Mouse (Mus musculus) midbrain, embryonic 16.5 days (tissue): Measurements from ENCODE around the gene Lep. TPM values are rescaled to one million over a fixed set of nuclear protein-coding genes. Genes with fewer than 3 reads are reported as not detected.

Experiments
- ATAC-seq: fragments of 200-750 bp; cut with Nextera tagmentation; 2 replicates; pipeline ENCODE4 v1.8.0; 2017; ENCODE audit warnings: moderate TSS enrichment
- H3K27ac ChIP-seq: fragments of 300-500 bp; sonication (generic); 2 replicates; pipeline ENCODE4 v1.5.1; 2014; ENCODE audit warnings: mild to moderate bottlenecking, low read length, mixed read lengths
- H3K27me3 ChIP-seq: fragments of 300-500 bp; sonication (generic); 2 replicates; pipeline ENCODE4 v1.6.1; 2014; ENCODE audit warnings: low read depth, low read length, mixed read lengths; ENCODE audit not compliant: control insufficient read depth, insufficient read depth
- H3K36me3 ChIP-seq: fragments of 300-500 bp; sonication (generic); 2 replicates; pipeline ENCODE4 v1.6.1; 2014; ENCODE audit warnings: mild to moderate bottlenecking, low read length, moderate library complexity, mixed read lengths; ENCODE audit not compliant: control insufficient read depth, insufficient read depth
- H3K4me1 ChIP-seq: fragments of 300-500 bp; sonication (generic); 2 replicates; pipeline ENCODE4 v1.6.1; 2014; ENCODE audit warnings: mild to moderate bottlenecking, low read length, mixed read lengths; ENCODE audit not compliant: control insufficient read depth, insufficient read depth
- H3K4me2 ChIP-seq: fragments of 300-500 bp; sonication (generic); 2 replicates; pipeline ENCODE4 v1.6.1; 2014; ENCODE audit warnings: mild to moderate bottlenecking, low read length, mixed read lengths
- H3K4me3 ChIP-seq: fragments of 300-500 bp; sonication (generic); 2 replicates; pipeline ENCODE4 v1.5.1; 2014; ENCODE audit warnings: low read depth, mild to moderate bottlenecking, low read length, moderate library complexity, mixed read lengths
- H3K9ac ChIP-seq: fragments of 300-500 bp; sonication (generic); 2 replicates; pipeline ENCODE4 v1.6.1; 2014; ENCODE audit warnings: low read depth, low read length, mixed read lengths
- H3K9me3 ChIP-seq: fragments of 300-500 bp; sonication (generic); replicated peaks from 2 replicates; pipeline ENCODE4 v1.6.1; 2014; ENCODE audit warnings: mild to moderate bottlenecking, low read length, mixed read lengths; ENCODE audit not compliant: control insufficient read depth, poor library complexity, severe bottlenecking
- whole genome bisulfite sequencing: fragments of 180-500 bp; shearing (Covaris S2); extraction: QIAGEN DNeasy Blood & Tissue Kit; methylation state at CpG from one replicate; pipeline ENCODE4 v1.1.7; 2014; 5-methylcytosine and 5-hydroxymethylcytosine counted together
- polyA plus RNA-seq: library from polyadenylated mRNA; unstranded; fragments of >200 nt; fragmentation: Nextera tagmentation; extraction: Ambion mirVana; gene quantifications from 2 replicates; pipeline ENCODE4 v1.2.1, GENCODE M21; 2015

Gene Lep
- not detected in 2 replicates for polyA plus RNA-seq

DNA sequence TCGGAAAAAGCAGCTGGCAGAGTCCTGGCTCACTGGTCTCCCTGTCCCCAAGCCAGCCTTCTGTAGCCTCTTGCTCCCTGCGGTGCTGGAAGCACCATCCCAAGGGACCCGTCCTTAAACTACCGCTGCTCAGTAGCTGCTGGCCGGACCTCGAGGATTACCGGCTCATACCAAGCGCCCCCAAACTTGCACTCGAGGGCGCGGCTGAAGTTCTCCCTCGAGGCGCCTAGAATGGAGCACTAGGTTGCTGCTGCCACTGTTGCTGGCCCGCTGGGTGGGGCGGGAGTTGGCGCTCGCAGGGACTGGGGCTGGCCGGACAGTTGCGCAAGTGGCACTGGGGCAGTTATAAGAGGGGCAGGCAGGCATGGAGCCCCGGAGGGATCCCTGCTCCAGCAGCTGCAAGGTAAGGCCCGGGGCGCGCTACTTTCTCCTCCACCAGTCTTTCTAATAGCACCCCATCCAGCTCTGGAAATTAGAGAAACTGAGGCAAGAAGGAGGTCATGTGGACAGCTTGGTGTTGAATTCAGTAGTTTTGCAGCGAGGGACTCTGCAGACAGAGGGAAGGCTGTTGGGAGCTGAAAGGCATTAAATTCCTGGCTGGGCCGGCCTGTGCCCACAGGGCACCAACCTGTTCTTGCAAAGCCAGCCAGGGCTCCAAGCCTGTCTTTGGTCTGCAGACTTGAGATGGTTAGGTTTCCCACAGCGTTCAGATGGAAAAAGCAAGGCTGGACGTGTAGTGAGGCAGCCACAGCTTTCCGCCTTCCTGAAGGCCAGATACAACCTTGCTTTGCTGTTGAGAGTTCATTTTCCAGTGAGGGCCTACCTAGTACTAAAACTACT lies at the start of gene Lep:
Gene Lep, plus strand, starts transcription at position 375 of the 840 bp plus-strand sequence.
- Histone ChIP-seq H3K9me3 (no peaks in the 10 kb centered on the region), H3K36me3 (no peaks in the 10 kb centered on the region), H3K27me3 (no peaks in the 10 kb centered on the region), H3K4me1 (no peaks in the 10 kb centered on the region), H3K27ac (no peak within 1 kb of the TSS), H3K4me3 (no peak within 1 kb of the TSS), H3K4me2 (no peak within 1 kb of the TSS), H3K9ac (no peak within 1 kb of the TSS)
- ATAC-seq: no peak
- WGBS: 76% methylated on average over 28 of the region's 28 CpGs

DNA sequence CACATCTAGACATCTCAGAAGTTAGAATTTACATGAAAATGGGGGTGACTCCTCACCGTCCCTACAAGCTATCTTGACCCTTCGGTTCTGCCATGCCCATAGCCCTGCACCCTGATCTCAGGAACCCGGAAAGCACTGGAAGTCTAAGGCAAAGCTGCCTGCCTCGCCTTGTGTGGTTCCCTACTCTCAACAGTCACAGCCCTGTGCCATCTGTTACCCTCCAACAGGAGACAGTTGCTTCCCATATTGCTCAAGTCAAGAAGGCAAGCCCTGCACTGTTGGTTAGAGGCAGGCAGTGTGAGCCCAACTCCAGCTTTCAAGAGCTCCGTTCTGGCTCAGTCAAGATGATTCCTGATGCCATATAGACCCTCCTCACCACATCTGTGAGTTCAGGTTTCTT lies 48.4 kb upstream of the Lep start:
- H3K4me3 ChIP-seq: no peak overlapping the region
- H3K9me3 ChIP-seq: no peaks in the 10 kb centered on the region
- WGBS: 89% methylated on average over 5 of the region's 5 CpGs
- H3K27ac ChIP-seq: no peak overlapping the region
- peaks cover 2% of the 10 kb centered on the region; the same call in 1 of the 2 replicates for H3K4me1 ChIP-seq
- no peak for ATAC-seq
- H3K4me2 ChIP-seq: no peak overlapping the region
- H3K27me3 ChIP-seq: no peaks in the 10 kb centered on the region
- H3K9ac ChIP-seq: no peak overlapping the region
- no peaks in the 10 kb centered on the region for H3K36me3 ChIP-seq

DNA sequence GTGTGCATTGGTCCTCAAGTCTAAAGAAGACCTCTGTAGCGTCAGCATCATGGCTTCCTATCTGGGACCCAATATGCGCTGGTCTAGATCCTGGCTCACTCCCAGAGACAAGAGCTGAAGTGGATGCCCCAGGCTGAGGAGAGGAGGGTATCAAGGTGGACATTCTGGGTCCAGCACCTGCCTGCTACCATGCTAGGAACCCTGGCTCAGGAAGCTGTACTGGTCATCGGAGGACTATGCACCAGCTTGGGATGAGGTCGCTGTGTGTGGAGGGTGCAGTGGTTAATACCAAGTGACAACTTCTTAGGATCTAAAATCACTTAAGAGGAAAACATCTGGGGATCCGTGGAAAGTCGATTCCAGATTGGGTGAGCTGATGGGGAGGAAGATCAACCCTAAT lies 46.8 kb upstream of the Lep start:
- ATAC-seq: no peak
- H3K9me3 ChIP-seq: no peaks in the 10 kb centered on the region
- H3K27me3 ChIP-seq: no peaks in the 10 kb centered on the region
- H3K27ac ChIP-seq: no peak overlapping the region
- peaks cover 12% of the 10 kb centered on the region for H3K4me1 ChIP-seq
- H3K4me2 ChIP-seq: no peak overlapping the region
- no peak overlapping the region for H3K9ac ChIP-seq
- no peaks in the 10 kb centered on the region for H3K36me3 ChIP-seq
- WGBS: 95% methylated on average over 6 of the region's 6 CpGs
- H3K4me3 ChIP-seq: no peak overlapping the region

DNA sequence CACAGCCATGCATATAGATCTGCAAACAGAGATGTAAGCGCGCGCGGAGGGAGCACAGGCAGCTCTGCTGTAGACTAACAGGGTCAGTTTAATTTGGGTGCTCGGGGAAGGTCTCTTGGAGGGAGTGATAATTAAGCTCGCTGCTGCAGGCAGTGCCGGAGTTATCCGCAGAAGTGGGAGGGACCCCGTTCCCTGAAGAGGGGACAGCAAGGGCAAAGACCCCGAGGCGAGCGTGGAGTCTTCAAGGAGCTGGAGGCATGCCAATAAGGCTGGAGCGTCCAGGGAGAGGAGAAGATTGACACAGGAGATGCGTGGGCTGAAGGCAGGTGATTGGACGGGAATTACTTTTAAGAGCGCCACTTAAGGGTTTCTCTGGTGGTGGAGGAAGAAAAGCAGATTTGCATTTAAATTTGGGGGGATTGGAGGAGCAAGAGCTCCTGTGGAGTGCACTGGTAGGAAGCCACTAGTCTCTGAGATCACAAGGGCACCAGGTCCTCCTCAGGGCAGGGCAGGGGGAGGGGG lies 43.1 kb upstream of the Lep start:
- no peaks in the 10 kb centered on the region for H3K36me3 ChIP-seq
- no peaks in the 10 kb centered on the region for H3K9me3 ChIP-seq
- H3K4me2 ChIP-seq: peak overlapping the region; percentile 81
- peak; percentile 63 for ATAC-seq
- no peaks in the 10 kb centered on the region for H3K27me3 ChIP-seq
- H3K4me1 ChIP-seq: peaks cover 12% of the 10 kb centered on the region
- peak overlapping the region; percentile 33 for H3K4me3 ChIP-seq
- peak overlapping the region; percentile 60 for H3K9ac ChIP-seq
- H3K27ac ChIP-seq: no peak overlapping the region
- WGBS: under 1% methylated on average over 16 of the region's 16 CpGs

GRCm38 (mm10) chr6:29019756-29020720 lies 40.0 kb upstream of the Lep start:
- no peak for ATAC-seq
- no peaks in the 10 kb centered on the region for H3K36me3 ChIP-seq
- no peak overlapping the region for H3K27ac ChIP-seq
- no peaks in the 10 kb centered on the region for H3K9me3 ChIP-seq
- WGBS: 63% methylated on average over 18 of the region's 18 CpGs
- no peaks in the 10 kb centered on the region for H3K27me3 ChIP-seq
- H3K4me1 ChIP-seq: peaks cover 17% of the 10 kb centered on the region
- H3K4me3 ChIP-seq: no peak overlapping the region
- no peak overlapping the region for H3K4me2 ChIP-seq
- no peak overlapping the region for H3K9ac ChIP-seq

DNA sequence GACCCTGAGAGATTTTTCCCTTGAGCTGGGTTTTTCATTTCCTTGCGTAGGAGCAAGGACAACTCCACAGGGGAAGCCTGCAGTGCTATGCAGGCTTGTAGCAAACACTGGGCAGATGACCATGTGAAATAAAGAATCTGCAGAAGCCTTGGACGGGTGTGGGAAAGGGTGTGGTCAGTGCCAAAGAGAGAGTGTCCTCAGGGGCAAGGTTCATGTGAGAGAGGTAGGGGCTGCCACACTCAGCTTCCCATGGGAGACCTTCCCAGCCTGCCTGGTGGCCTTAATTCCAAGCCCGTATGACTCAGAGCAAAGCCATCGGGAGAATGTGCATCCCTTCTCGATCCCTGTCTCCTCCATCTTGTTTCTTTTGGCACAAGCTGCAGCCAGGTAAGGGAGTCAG lies 39.1 kb upstream of the Lep start:
- no peak for ATAC-seq
- Histone ChIP-seq H3K9ac (no peak overlapping the region), H3K4me3 (no peak overlapping the region), H3K4me2 (no peak overlapping the region), H3K4me1 (peaks cover 17% of the 10 kb centered on the region), H3K9me3 (no peaks in the 10 kb centered on the region), H3K27ac (no peak overlapping the region), H3K36me3 (no peaks in the 10 kb centered on the region), H3K27me3 (0 out of 2 replicates have a peak, but pooled peaks cover 2% of the 10 kb centered on the region)
- 81% methylated on average over 5 of the region's 5 CpGs for WGBS

- Histone ChIP-seq H3K9me3 (no peaks in the 10 kb centered on the region), H3K4me2 (no peak overlapping the region), H3K4me3 (no peak overlapping the region), H3K4me1 (peaks cover 16% of the 10 kb centered on the region), H3K27ac (no peak overlapping the region), H3K27me3 (0 out of 2 replicates have a peak, but pooled peaks cover 2% of the 10 kb centered on the region), H3K9ac (no peak overlapping the region), H3K36me3 (no peaks in the 10 kb centered on the region)
- ATAC-seq: no peak
- WGBS: 58% methylated on average over 6 of the region's 6 CpGs
Observed at GRCm38 (mm10) chr6:29021501-29021900, 38.5 kb upstream of the Lep start.

- H3K27ac ChIP-seq: no peak overlapping the region
- no peak overlapping the region for H3K4me2 ChIP-seq
- WGBS: 73% methylated on average over 5 of the region's 5 CpGs
- H3K4me1 ChIP-seq: peaks cover 10% of the 10 kb centered on the region
- 0 out of 2 replicates have a peak, but pooled peaks cover 2% of the 10 kb centered on the region for H3K27me3 ChIP-seq
- no peak overlapping the region for H3K4me3 ChIP-seq
- no peak overlapping the region for H3K9ac ChIP-seq
- no peaks in the 10 kb centered on the region for H3K36me3 ChIP-seq
- H3K9me3 ChIP-seq: no peaks in the 10 kb centered on the region
- no peak for ATAC-seq
Observed at GRCm38 (mm10) chr6:29022115-29022514, 37.9 kb upstream of the Lep start.
